Mouse (Mus musculus) hindbrain, postnatal 0 days (tissue): ENCODE measurements at regions not wholly inside any gene's neighbourhood (a gene's known extent, or its start where the extent isn't known, plus 50 kb on each side); places are given as distances from the start of the nearest gene placed in this dataset.

Experiments
- ATAC-seq: fragments of 200-750 bp; cut with Nextera tagmentation; 2 replicates; pipeline ENCODE4 v1.8.0; 2017; ENCODE audit warnings: mild to moderate bottlenecking, moderate TSS enrichment, moderate library complexity
- DNase-seq: peaks from one replicate; pipeline ENCODE4 v3.0.0-alpha.2; 2015; ENCODE audit warnings: low spot score
- H3K27ac ChIP-seq: fragments of 300-500 bp; sonication (generic); 2 replicates; pipeline ENCODE4 v1.5.1; 2014; ENCODE audit warnings: mild to moderate bottlenecking
- H3K27me3 ChIP-seq: fragments of 300-500 bp; sonication (generic); 2 replicates; pipeline ENCODE4 v1.6.1; 2014; ENCODE audit warnings: low read length, mixed read lengths; ENCODE audit not compliant: insufficient read depth
- H3K36me3 ChIP-seq: fragments of 300-500 bp; sonication (generic); 2 replicates; pipeline ENCODE4 v1.6.1; 2014; ENCODE audit warnings: low read length, mixed read lengths; ENCODE audit not compliant: insufficient read depth
- H3K4me1 ChIP-seq: fragments of 300-500 bp; sonication (generic); 2 replicates; pipeline ENCODE4 v1.6.1; 2014; ENCODE audit warnings: antibody characterized with exemption, low read length, mixed read lengths; ENCODE audit not compliant: insufficient read depth
- H3K4me2 ChIP-seq: fragments of 300-500 bp; sonication (generic); 2 replicates; pipeline ENCODE4 v1.6.1; 2014; ENCODE audit warnings: low read depth, mild to moderate bottlenecking, low read length, moderate library complexity, mixed read lengths
- H3K4me3 ChIP-seq: fragments of 300-500 bp; sonication (generic); 2 replicates; pipeline ENCODE4 v1.5.1; 2014; ENCODE audit warnings: low read length
- H3K9ac ChIP-seq: fragments of 300-500 bp; sonication (generic); replicated peaks from 2 replicates; pipeline ENCODE4 v1.6.1; 2014; ENCODE audit warnings: mild to moderate bottlenecking, low read length, moderate library complexity, mixed read lengths
- H3K9me3 ChIP-seq: fragments of 300-500 bp; sonication (generic); 2 replicates; pipeline ENCODE4 v1.6.1; 2016; ENCODE audit warnings: low read length, mixed read lengths
- CTCF ChIP-seq: IDR thresholded peaks from 2 replicates; pipeline ENCODE4 v1.5.1; 2016; ENCODE audit warnings: antibody characterized with exemption, control low read depth, low read depth
- WGBS: fragments of 180-500 bp; shearing (Covaris S2); extraction: QIAGEN DNeasy Blood & Tissue Kit; methylation state at CpG from one replicate; pipeline ENCODE4 v1.1.7; 2014; 5-methylcytosine and 5-hydroxymethylcytosine counted together

DNA sequence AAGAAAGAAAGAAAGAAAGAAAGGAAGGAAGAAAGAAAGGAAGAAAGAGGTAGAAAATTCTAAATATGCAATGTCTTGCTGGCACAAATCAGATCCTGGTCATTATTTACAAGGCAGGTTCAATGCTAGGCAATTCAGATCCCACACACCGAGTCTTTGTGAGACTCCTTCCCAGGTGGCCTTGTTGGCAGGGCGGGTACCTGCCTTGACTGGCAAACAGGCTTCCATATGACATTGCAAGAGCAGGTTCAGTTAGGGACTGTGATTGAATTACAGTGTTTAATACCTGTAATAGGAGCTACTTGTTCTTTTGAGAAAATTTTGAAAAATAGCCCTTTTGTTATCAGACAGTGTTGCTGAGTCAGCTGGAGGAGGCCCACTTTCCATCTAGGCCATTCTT lies 436.0 kb upstream of the Mctp2 start:
- Histone ChIP-seq H3K4me3 (no peak overlapping the region), H3K4me2 (no peak overlapping the region), H3K27me3 (no peaks in the 10 kb centered on the region), H3K9me3 (no peaks in the 10 kb centered on the region), H3K36me3 (no peaks in the 10 kb centered on the region), H3K4me1 (no peaks in the 10 kb centered on the region), H3K9ac (no peak overlapping the region), H3K27ac (no peak overlapping the region)
- no peak for TF ChIP-seq CTCF
- WGBS = 73% methylated on average over 2 of the region's 2 CpGs
- ATAC-seq (no peak), DNase-seq (no peak)

DNA sequence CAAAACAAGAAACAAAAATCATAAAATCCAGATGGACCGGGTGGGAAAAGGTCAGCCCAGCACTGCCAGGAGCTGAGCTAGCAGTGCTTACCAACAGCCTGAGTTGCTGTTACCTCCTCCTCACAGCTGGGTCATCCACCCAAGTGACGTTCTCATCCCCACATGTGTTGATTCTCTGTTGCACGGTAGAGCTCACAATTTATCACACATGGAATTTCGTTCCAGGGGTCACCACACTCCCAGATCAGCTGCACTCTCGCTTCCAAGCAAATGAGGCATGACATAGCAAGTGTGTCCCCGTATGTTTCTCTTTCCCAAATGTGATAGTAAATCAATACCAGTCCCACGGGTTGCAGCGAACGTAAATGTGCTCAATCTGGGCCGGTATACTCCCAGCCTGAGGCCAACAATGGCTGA lies 445.1 kb upstream of the Mctp2 start:
- no peak overlapping the region for H3K9ac ChIP-seq
- H3K36me3 ChIP-seq = no peaks in the 10 kb centered on the region
- no peaks in the 10 kb centered on the region for H3K9me3 ChIP-seq
- peaks cover 8% of the 10 kb centered on the region; the same call in 1 of the 2 replicates for H3K4me1 ChIP-seq
- H3K4me3 ChIP-seq = no peak overlapping the region
- DNase-seq (no peak), ATAC-seq (no peak)
- H3K4me2 ChIP-seq = no peak overlapping the region
- 40% methylated on average over 10 of the region's 10 CpGs for WGBS
- H3K27ac ChIP-seq = no peak overlapping the region
- TF ChIP-seq CTCF = no peak
- H3K27me3 ChIP-seq = no peaks in the 10 kb centered on the region

DNA sequence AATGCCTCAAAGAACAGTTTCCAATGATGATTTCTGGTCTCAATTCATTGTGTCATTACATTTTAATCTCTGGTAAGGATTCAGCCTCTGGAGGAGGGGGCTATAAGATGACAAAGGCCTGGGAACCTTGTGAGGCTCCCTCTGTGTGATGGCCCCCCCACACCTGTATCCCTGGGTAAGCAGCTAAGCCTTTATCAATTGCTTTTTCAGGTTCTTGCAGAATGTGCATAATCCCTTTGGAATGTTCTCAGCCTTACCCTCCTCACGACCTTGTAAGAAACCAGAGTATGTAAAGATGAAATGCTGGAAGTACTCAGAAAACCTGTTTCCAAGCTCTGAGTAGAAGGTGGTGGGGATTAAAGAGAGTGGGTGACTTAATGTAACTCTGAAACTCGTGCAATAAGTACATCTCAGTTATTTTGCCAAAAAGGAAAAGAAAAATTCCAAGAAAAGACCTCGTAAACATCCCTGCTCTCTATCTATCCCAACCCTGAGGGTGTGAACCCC lies 446.7 kb upstream of the Mctp2 start:
- H3K36me3 ChIP-seq = no peaks in the 10 kb centered on the region
- H3K27ac ChIP-seq = no peak overlapping the region
- DNase-seq = no peak
- TF ChIP-seq CTCF = no peak
- no peak overlapping the region for H3K4me3 ChIP-seq
- no peak overlapping the region for H3K9ac ChIP-seq
- H3K4me1 ChIP-seq = peaks cover 8% of the 10 kb centered on the region; the same call in 1 of the 2 replicates
- H3K27me3 ChIP-seq = no peaks in the 10 kb centered on the region
- no peaks in the 10 kb centered on the region for H3K9me3 ChIP-seq
- 72% methylated on average over 3 of the region's 3 CpGs for WGBS
- H3K4me2 ChIP-seq = no peak overlapping the region
- no peak for ATAC-seq

DNA sequence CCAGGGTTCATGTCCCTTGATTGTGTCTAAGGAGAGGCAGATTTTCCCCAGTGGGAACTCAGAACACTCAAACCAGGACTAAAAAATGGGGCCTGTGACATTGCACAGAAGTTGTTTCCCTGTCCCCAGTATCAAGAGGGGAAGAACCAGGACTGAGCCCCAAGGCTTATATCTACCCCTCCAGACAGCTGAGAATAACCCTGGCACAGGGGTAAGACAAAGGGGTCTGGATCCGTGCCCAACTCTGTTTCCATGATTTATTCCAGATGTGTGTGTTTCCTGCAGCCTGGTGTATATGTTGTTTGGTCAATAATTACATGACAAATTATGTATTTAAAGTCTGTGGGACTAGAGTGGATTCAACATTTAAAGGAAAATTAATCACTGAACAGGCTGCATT lies 456.3 kb upstream of the Mctp2 start:
- Histone ChIP-seq H3K36me3 (no peaks in the 10 kb centered on the region), H3K4me2 (no peak overlapping the region), H3K9me3 (no peaks in the 10 kb centered on the region), H3K4me3 (no peak overlapping the region), H3K4me1 (no peaks in the 10 kb centered on the region), H3K27me3 (no peaks in the 10 kb centered on the region), H3K27ac (no peak overlapping the region), H3K9ac (no peak overlapping the region)
- DNase-seq (no peak), ATAC-seq (no peak)
- 69% methylated on average over 1 of the region's 1 CpGs for WGBS
- TF ChIP-seq CTCF = no peak

DNA sequence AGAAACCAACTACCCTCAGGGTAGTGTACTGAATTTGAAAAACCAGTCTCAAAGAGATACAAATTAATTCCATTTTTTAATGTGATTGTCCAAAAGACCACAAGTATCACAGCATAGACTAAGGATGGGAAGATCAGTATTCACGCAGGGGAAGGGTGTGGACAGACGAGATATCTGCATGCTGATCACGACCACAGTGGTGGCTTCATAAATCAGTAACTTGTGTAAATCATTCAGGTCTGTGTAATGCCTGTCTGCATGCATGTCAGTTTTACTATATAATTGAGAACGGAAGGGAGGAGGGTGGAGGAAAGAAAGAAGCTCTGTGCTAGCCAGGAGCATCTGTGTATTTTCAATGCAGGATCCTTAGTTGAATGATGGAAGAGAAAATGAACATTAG lies 462.3 kb upstream of the Mctp2 start:
- Histone ChIP-seq H3K9ac (no peak overlapping the region), H3K4me1 (no peaks in the 10 kb centered on the region), H3K27me3 (no peaks in the 10 kb centered on the region), H3K27ac (no peak overlapping the region), H3K4me2 (no peak overlapping the region), H3K9me3 (no peaks in the 10 kb centered on the region), H3K4me3 (no peak overlapping the region), H3K36me3 (no peaks in the 10 kb centered on the region)
- DNase-seq = no peak
- ATAC-seq = no peak
- no peak for TF ChIP-seq CTCF
- WGBS = 65% methylated on average over 4 of the region's 4 CpGs

DNA sequence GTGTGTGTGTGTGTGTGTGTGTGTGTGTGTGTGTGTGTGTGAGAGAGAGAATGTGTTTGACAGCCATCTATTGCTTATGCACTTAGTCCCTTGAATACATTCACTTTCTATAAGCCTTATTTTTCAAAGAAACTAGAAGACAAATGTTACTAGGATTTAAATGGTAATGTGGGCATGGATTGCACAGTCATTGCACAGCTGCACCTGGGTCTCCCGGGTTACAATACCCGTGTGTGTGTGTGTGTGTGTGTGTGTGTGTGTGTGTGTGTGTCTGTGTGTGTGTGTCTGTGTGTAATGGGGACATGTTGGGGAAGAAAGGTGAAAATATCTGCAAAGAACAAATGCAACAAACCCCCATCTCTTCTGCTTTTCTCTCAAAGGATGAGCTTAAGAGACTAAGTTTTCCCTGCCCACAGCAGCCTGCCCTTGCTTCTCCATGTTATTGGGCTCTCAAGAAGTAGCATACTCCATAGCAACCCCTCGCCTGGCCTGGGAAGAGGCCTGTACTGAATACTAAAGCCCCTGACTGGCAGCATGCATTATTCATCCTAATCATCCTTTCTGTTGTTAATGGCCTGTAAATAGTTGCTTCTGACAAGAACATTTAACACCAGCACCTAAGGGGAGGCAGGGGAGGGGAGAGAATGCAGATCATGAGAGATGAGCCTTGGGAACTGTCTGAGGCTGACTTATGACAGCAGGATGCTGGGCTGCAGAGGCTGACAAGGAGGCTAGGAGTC lies 467.8 kb upstream of the Mctp2 start:
- H3K9ac ChIP-seq = no peak overlapping the region
- no peak for TF ChIP-seq CTCF
- H3K27me3 ChIP-seq = no peaks in the 10 kb centered on the region
- no peak overlapping the region for H3K4me2 ChIP-seq
- H3K36me3 ChIP-seq = no peaks in the 10 kb centered on the region
- H3K9me3 ChIP-seq = no peaks in the 10 kb centered on the region
- no peaks in the 10 kb centered on the region for H3K4me1 ChIP-seq
- no peak overlapping the region for H3K4me3 ChIP-seq
- peak; percentile 60 for DNase-seq
- peak; percentile 87; the same call in 1 of the 2 replicates for ATAC-seq
- 12% methylated on average over 3 of the region's 3 CpGs for WGBS
- H3K27ac ChIP-seq = 0 out of 2 replicates have a peak overlapping the region, but pooled peaks have one; percentile 26

DNA sequence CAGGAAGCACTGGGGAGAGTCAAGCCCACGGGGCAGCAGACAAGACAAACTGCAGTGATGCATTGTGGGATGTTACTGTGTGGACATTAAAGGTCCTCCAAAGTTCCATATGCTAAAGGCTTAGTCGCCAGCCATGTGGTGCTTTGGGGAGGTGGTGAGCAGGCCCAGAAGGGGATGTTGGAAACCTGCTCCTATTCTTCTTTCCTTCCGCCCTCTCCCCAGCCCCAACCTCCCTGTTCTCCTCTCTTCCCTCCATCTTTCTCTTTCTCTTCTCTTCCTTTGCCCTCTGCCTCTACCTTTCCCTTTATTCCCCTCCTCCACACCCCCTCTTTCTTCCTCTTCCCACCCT lies 468.3 kb upstream of the Mctp2 start:
- Histone ChIP-seq H3K27ac (no peak overlapping the region), H3K36me3 (no peaks in the 10 kb centered on the region), H3K27me3 (no peaks in the 10 kb centered on the region), H3K4me3 (no peak overlapping the region), H3K9me3 (no peaks in the 10 kb centered on the region), H3K4me2 (no peak overlapping the region), H3K4me1 (no peaks in the 10 kb centered on the region), H3K9ac (no peak overlapping the region)
- no peak for DNase-seq
- ATAC-seq = no peak
- 33% methylated on average over 3 of the region's 3 CpGs for WGBS
- no peak for TF ChIP-seq CTCF
